Mouse (Mus musculus) liver, embryonic 15.5 days (tissue): ENCODE results near the gene Dlg2. TPM values are rescaled to one million over a fixed set of nuclear protein-coding genes. Genes with fewer than 3 reads are reported as not detected.

Source experiments
- ATAC-seq: fragments of 200-750 bp; cut with Nextera tagmentation; 2 replicates; pipeline ENCODE4 v1.8.0; 2017; ENCODE audit warnings: moderate number of reproducible peaks, mild to moderate bottlenecking, moderate library complexity; ENCODE audit not compliant: insufficient read depth
- H3K27ac ChIP-seq: fragments of 300-500 bp; sonication (generic); replicated peaks from 2 replicates; pipeline ENCODE4 v1.5.1; 2015; ENCODE audit warnings: mild to moderate bottlenecking, inconsistent platforms
- H3K27me3 ChIP-seq: fragments of 300-500 bp; sonication (generic); 2 replicates; pipeline ENCODE4 v1.6.1; 2015; ENCODE audit warnings: mild to moderate bottlenecking, inconsistent platforms
- H3K36me3 ChIP-seq: fragments of 300-500 bp; sonication (generic); replicated peaks from 2 replicates; pipeline ENCODE4 v1.6.1; 2015; ENCODE audit warnings: moderate library complexity, mild to moderate bottlenecking, inconsistent platforms
- H3K4me1 ChIP-seq: fragments of 300-500 bp; sonication (generic); replicated peaks from 2 replicates; pipeline ENCODE4 v1.6.1; 2015; ENCODE audit warnings: inconsistent platforms
- H3K4me2 ChIP-seq: fragments of 300-500 bp; sonication (generic); 2 replicates; pipeline ENCODE4 v1.6.1; 2015; ENCODE audit warnings: moderate library complexity, mild to moderate bottlenecking, inconsistent platforms
- H3K4me3 ChIP-seq: fragments of 300-500 bp; sonication (generic); replicated peaks from 2 replicates; pipeline ENCODE4 v1.5.1; 2015; ENCODE audit warnings: mild to moderate bottlenecking, inconsistent platforms
- H3K9ac ChIP-seq: fragments of 300-500 bp; sonication (generic); 2 replicates; pipeline ENCODE4 v1.6.1; 2015; ENCODE audit warnings: moderate library complexity, mild to moderate bottlenecking, inconsistent platforms
- H3K9me3 ChIP-seq: fragments of 300-500 bp; sonication (generic); replicated peaks from 2 replicates; pipeline ENCODE4 v1.6.1; 2016; ENCODE audit warnings: inconsistent platforms
- WGBS: fragments of 180-500 bp; shearing (Covaris S2); methylation state at CpG from one replicate; pipeline ENCODE4 v1.1.7; 2015; ENCODE audit warnings: mixed read lengths; ENCODE audit not compliant: insufficient replicate concordance; 5-methylcytosine and 5-hydroxymethylcytosine counted together
- polyA plus RNA-seq: library from polyadenylated mRNA; unstranded; fragments of >200 nt; fragmentation: Nextera tagmentation; extraction: Ambion mirVana; gene quantifications from 2 replicates; pipeline ENCODE4 v1.2.1, GENCODE M21; 2015

The Dlg2 gene
- polyA plus RNA-seq, 1 experiment from 2014 or later: 0.60 TPM

DNA sequence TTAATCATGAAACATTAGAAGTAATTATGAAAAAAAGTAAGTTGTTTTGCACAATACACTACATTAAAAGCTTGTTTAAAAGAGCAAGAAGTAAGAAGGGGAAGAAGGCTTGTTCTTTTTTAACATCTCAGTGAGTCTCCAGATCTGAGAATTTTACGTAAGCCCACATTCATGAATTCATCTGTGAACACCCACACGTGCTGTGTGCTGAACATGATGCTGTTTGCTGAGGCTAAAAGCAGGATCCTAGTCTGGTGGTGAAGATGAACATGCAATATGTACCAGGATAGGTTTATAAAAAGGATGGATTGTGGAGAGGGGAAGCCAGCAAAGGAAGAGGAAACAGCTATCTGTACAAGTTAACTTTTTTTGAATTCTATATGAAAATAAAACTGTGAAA lies 819.7 kb downstream of the Dlg2 start:
- no peak overlapping the region for H3K4me2 ChIP-seq
- H3K4me1 ChIP-seq: no peaks in the 10 kb centered on the region
- H3K36me3 ChIP-seq: no peaks in the 10 kb centered on the region
- no peak overlapping the region for H3K9ac ChIP-seq
- H3K27ac ChIP-seq: no peak overlapping the region
- ATAC-seq: no peak
- 53% methylated on average over 2 of the region's 2 CpGs for WGBS
- H3K4me3 ChIP-seq: no peak overlapping the region
- H3K9me3 ChIP-seq: no peaks in the 10 kb centered on the region
- no peaks in the 10 kb centered on the region for H3K27me3 ChIP-seq

GRCm38 (mm10) chr7:91311177-91311576 lies 834.7 kb downstream of the Dlg2 start:
- Histone ChIP-seq H3K27ac (no peak overlapping the region), H3K9ac (no peak overlapping the region), H3K4me2 (no peak overlapping the region), H3K4me3 (no peak overlapping the region), H3K27me3 (no peaks in the 10 kb centered on the region), H3K9me3 (no peaks in the 10 kb centered on the region), H3K4me1 (no peaks in the 10 kb centered on the region), H3K36me3 (no peaks in the 10 kb centered on the region)
- WGBS: 60% methylated on average over 5 of the region's 5 CpGs
- no peak for ATAC-seq

DNA sequence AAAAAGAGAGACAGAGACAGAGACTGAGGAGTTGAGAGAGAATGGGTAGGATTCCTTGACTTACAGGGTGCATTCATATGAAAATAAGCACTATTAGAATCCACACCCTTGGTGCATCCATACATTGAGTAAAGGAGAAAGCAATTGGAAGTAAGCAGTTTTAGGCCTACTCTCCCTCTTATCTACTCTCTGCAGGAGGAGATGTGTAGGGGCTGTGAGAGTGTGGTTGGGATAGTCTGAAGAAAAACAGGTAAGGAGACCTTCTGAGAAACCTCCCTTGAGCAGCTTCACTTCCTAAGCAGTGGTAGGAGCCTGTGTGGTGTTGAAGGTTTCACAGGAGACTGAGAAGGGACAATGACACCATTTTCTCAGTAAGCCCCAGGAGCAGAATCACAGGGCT lies 868.6 kb downstream of the Dlg2 start:
- H3K4me3 ChIP-seq: no peak overlapping the region
- H3K36me3 ChIP-seq: no peaks in the 10 kb centered on the region
- H3K4me1 ChIP-seq: no peaks in the 10 kb centered on the region
- no peak overlapping the region for H3K9ac ChIP-seq
- ATAC-seq: no peak
- H3K4me2 ChIP-seq: no peak overlapping the region
- no peak overlapping the region for H3K27ac ChIP-seq
- no peaks in the 10 kb centered on the region for H3K9me3 ChIP-seq
- no peaks in the 10 kb centered on the region for H3K27me3 ChIP-seq

GRCm38 (mm10) chr7:91369821-91370321 lies 893.4 kb downstream of the Dlg2 start:
- WGBS: 55% methylated on average over 10 of the region's 10 CpGs
- Histone ChIP-seq H3K4me3 (no peak overlapping the region), H3K4me1 (no peaks in the 10 kb centered on the region), H3K27ac (no peak overlapping the region), H3K9ac (no peak overlapping the region), H3K9me3 (no peaks in the 10 kb centered on the region), H3K27me3 (no peaks in the 10 kb centered on the region), H3K36me3 (no peaks in the 10 kb centered on the region), H3K4me2 (no peak overlapping the region)
- ATAC-seq: no peak

- no peaks in the 10 kb centered on the region for H3K9me3 ChIP-seq
- no peak for ATAC-seq
- no peaks in the 10 kb centered on the region for H3K36me3 ChIP-seq
- H3K9ac ChIP-seq: no peak overlapping the region
- WGBS: 50% methylated on average over 3 of the region's 3 CpGs
- H3K4me1 ChIP-seq: no peaks in the 10 kb centered on the region
- H3K4me3 ChIP-seq: no peak overlapping the region
- H3K27ac ChIP-seq: no peak overlapping the region
- H3K27me3 ChIP-seq: no peaks in the 10 kb centered on the region
- no peak overlapping the region for H3K4me2 ChIP-seq
These were observed 905.8 kb downstream of the Dlg2 start for GRCm38 (mm10) chr7:91382281-91382680.

- ATAC-seq: no peak
These were observed 907.4 kb downstream of the Dlg2 start for GRCm38 (mm10) chr7:91383873-91384272.

DNA sequence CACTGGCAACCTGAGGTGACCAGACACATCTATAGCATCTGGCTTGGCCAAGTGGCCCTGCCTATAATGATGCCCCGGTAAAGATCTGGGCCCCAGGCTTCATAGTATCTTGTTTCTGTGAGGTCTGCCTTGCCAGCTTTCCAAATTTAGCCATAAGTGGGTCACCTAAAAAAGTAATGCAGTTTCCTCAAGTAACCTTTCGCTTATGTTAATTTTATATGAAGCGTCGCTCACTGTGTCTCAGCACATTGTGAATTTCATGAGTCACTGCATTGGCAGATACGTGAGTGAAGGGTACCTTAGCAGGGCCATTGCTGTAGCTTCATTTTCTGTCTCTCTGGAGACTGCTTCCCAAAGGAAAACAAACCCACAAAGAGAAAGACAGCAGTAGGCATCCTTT lies 912.8 kb downstream of the Dlg2 start:
- no peak overlapping the region for H3K27ac ChIP-seq
- ATAC-seq: no peak
- no peak overlapping the region for H3K9ac ChIP-seq
- no peak overlapping the region for H3K4me2 ChIP-seq
- no peaks in the 10 kb centered on the region for H3K4me1 ChIP-seq
- 62% methylated on average over 5 of the region's 5 CpGs for WGBS
- no peaks in the 10 kb centered on the region for H3K9me3 ChIP-seq
- no peaks in the 10 kb centered on the region for H3K27me3 ChIP-seq
- H3K4me3 ChIP-seq: no peak overlapping the region
- H3K36me3 ChIP-seq: no peaks in the 10 kb centered on the region

More at GRCm38 (mm10) chr7:91383873-91384272, 907.4 kb downstream of the Dlg2 start:
- Histone ChIP-seq H3K27ac (no peak overlapping the region), H3K4me3 (no peak overlapping the region), H3K9ac (no peak overlapping the region), H3K27me3 (no peaks in the 10 kb centered on the region), H3K36me3 (no peaks in the 10 kb centered on the region), H3K4me2 (no peak overlapping the region), H3K4me1 (no peaks in the 10 kb centered on the region), H3K9me3 (no peaks in the 10 kb centered on the region)
- 7% methylated on average over 1 of the region's 1 CpGs for WGBS

- no peaks in the 10 kb centered on the region for H3K9me3 ChIP-seq
- H3K4me2 ChIP-seq: no peak overlapping the region
- 31% methylated on average over 3 of the region's 3 CpGs for WGBS
- no peaks in the 10 kb centered on the region for H3K27me3 ChIP-seq
- ATAC-seq: no peak
- no peak overlapping the region for H3K4me3 ChIP-seq
- no peaks in the 10 kb centered on the region for H3K4me1 ChIP-seq
- H3K27ac ChIP-seq: no peak overlapping the region
- H3K9ac ChIP-seq: no peak overlapping the region
- no peaks in the 10 kb centered on the region for H3K36me3 ChIP-seq
These were observed 921.4 kb downstream of the Dlg2 start for GRCm38 (mm10) chr7:91397827-91398226.

DNA sequence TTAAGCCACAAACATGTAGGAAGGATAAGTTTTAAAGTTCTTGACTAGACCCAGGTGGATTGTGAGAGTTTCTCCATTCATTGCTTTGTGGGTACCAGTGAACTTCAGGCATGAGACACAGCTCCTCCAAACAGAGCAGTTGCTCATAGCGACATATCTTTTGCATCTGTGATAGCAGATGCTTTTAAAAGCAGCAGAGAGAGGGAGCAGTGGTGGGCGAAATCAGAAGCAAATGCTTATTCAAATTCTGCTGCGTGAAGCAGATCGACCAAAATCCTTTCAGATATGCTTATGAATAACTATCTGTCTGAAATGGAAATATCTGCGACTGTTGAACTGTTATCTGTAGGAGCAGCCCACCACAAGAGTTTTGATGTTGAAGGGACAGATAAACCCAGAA lies 935.6 kb downstream of the Dlg2 start:
- no peaks in the 10 kb centered on the region for H3K36me3 ChIP-seq

DNA sequence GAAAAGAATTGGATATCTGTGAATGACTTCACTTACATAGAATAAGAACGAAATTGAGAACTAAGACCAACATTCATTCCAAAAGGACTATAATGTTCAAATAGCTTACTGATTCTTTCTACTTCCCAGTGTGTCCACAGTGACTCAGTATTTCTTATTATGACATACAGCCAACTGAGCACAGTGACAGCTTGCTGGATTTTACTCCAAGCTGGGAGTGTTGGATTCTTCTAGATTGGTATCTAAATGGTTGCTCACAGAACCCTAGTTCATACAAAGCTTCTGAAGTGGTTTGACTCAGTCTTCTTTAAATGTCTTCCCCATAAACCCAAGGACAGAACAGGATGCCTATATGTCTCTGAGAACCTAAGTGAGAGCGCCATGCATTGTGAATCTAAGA lies 937.7 kb downstream of the Dlg2 start:
- no peaks in the 10 kb centered on the region for H3K4me1 ChIP-seq
- no peak overlapping the region for H3K4me3 ChIP-seq
- H3K27ac ChIP-seq: no peak overlapping the region
- no peak overlapping the region for H3K9ac ChIP-seq
- H3K36me3 ChIP-seq: no peaks in the 10 kb centered on the region
- no peaks in the 10 kb centered on the region for H3K27me3 ChIP-seq
- WGBS: 48% methylated on average over 2 of the region's 2 CpGs
- ATAC-seq: no peak
- no peaks in the 10 kb centered on the region for H3K9me3 ChIP-seq
- no peak overlapping the region for H3K4me2 ChIP-seq

More for the DNA sequence above, 935.6 kb downstream of the Dlg2 start:
- Histone ChIP-seq H3K4me1 (no peaks in the 10 kb centered on the region), H3K27ac (no peak overlapping the region), H3K4me2 (no peak overlapping the region), H3K27me3 (no peaks in the 10 kb centered on the region), H3K4me3 (no peak overlapping the region), H3K9me3 (no peaks in the 10 kb centered on the region), H3K9ac (no peak overlapping the region)
- WGBS: 50% methylated on average over 5 of the region's 5 CpGs
- ATAC-seq: no peak

- no peak for ATAC-seq
- Histone ChIP-seq H3K27ac (no peak overlapping the region), H3K9me3 (no peaks in the 10 kb centered on the region), H3K4me3 (no peak overlapping the region), H3K36me3 (no peaks in the 10 kb centered on the region), H3K9ac (no peak overlapping the region), H3K27me3 (no peaks in the 10 kb centered on the region), H3K4me2 (no peak overlapping the region), H3K4me1 (no peaks in the 10 kb centered on the region)
- WGBS: 59% methylated on average over 2 of the region's 2 CpGs
These were observed 938.3 kb downstream of the Dlg2 start for GRCm38 (mm10) chr7:91414749-91415148.

DNA sequence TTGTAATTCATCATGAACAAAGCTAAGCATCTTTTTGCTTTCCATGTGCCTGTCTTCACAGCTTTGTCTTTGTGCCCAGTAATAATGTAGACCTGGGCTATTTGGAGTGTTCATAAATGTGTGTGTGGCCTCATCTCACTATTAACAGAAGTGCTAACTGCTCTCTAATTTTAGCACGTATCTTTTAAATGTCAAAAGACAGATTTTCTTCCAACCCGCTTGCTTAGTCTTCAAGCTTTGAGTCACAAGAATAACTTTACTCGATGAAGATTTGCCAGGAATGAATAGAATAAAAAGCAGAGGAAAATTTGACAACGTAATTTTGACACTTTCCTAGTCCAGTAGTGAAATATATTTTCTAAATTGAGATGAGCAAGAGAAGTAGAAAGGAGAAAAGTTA lies 943.7 kb downstream of the Dlg2 start:
- no peaks in the 10 kb centered on the region for H3K4me1 ChIP-seq
- no peaks in the 10 kb centered on the region for H3K36me3 ChIP-seq
- WGBS: 55% methylated on average over 4 of the region's 4 CpGs
- no peaks in the 10 kb centered on the region for H3K9me3 ChIP-seq
- no peak overlapping the region for H3K4me3 ChIP-seq
- H3K27me3 ChIP-seq: no peaks in the 10 kb centered on the region
- no peak overlapping the region for H3K4me2 ChIP-seq
- H3K27ac ChIP-seq: no peak overlapping the region
- no peak overlapping the region for H3K9ac ChIP-seq
- no peak for ATAC-seq
